Mouse (Mus musculus) small intestine, adult 2 months (tissue): ENCODE results near the gene Ap1s1. TPM values are rescaled to one million over a fixed set of nuclear protein-coding genes. Genes with fewer than 3 reads are reported as not detected.

Source experiments
- H3K27ac ChIP-seq: fragments of 200-500 bp; 2 replicates; pipeline ENCODE4 v1.5.1; 2012; ENCODE audit warnings: low read depth, low read length, control low read depth, inconsistent platforms; ENCODE audit not compliant: insufficient read depth
- H3K27me3 ChIP-seq: fragments of 200-500 bp; 2 replicates; pipeline ENCODE4 v1.6.1; 2012; ENCODE audit warnings: mild to moderate bottlenecking, moderate library complexity, low read length, inconsistent platforms; ENCODE audit not compliant: control insufficient read depth, insufficient read depth
- H3K36me3 ChIP-seq: fragments of 200-500 bp; 2 replicates; pipeline ENCODE4 v1.6.1; 2012; ENCODE audit warnings: mild to moderate bottlenecking, low read length, control low read depth, inconsistent platforms; ENCODE audit not compliant: control insufficient read depth, insufficient read depth
- H3K4me1 ChIP-seq: fragments of 200-500 bp; 2 replicates; pipeline ENCODE4 v1.6.1; 2012; ENCODE audit warnings: low read length, inconsistent platforms, mixed read lengths; ENCODE audit not compliant: control insufficient read depth, insufficient read depth, insufficient read length
- H3K4me3 ChIP-seq: fragments of 200-500 bp; 2 replicates; pipeline ENCODE4 v1.5.1; 2012; ENCODE audit warnings: low read depth, mild to moderate bottlenecking, control low read depth, inconsistent platforms, low read length, moderate library complexity
- CTCF ChIP-seq: fragments of 200-500 bp; IDR thresholded peaks from 2 replicates; pipeline ENCODE4 v1.5.1; 2012; ENCODE audit warnings: low read depth, mild to moderate bottlenecking, control low read depth, inconsistent platforms, low read length, moderate library complexity, mixed read lengths; ENCODE audit not compliant: insufficient replicate concordance, insufficient read length; ENCODE audit errors: extremely low read depth
- POLR2A ChIP-seq: fragments of 200-500 bp; IDR thresholded peaks from 2 replicates; pipeline ENCODE4 v1.6.1; 2012; ENCODE audit warnings: low read depth, mild to moderate bottlenecking, control low read depth, inconsistent platforms, low read length, moderate library complexity
- WGBS: fragments of 180-500 bp; shearing (Covaris S2); methylation state at CpG from one replicate; pipeline ENCODE4 v1.1.7; 2018; 5-methylcytosine and 5-hydroxymethylcytosine counted together
- polyA plus RNA-seq: library from polyadenylated mRNA; depleted of rRNA; stranded (reverse); fragments of >200 nt; gene quantifications from 2 replicates; pipeline ENCODE4 v1.2.3, GENCODE M21; 2012; rRNA removed

Gene Ap1s1
- polyA plus RNA-seq, 1 experiment: 52.7 TPM

GRCm38 (mm10) chr5:136988420-136988819 is 57.5 kb downstream of the Ap1s1 start:
- Histone ChIP-seq H3K27me3 (no peaks in the 10 kb centered on the region), H3K27ac (no peak overlapping the region), H3K36me3 (peaks cover 19% of the 10 kb centered on the region), H3K4me3 (no peak overlapping the region), H3K4me1 (peaks cover 9% of the 10 kb centered on the region; the same call in 1 of the 2 replicates)
- 57% methylated on average over 7 of the region's 7 CpGs for WGBS
- TF ChIP-seq CTCF (no peak), POLR2A (no peak)

- H3K4me3 ChIP-seq: peak within 1 kb of the TSS; percentile 96
- H3K27ac ChIP-seq: peak within 1 kb of the TSS; percentile 75
- peaks cover 18% of the 10 kb centered on the region for H3K36me3 ChIP-seq
- no peak for TF ChIP-seq CTCF
- no peak for TF ChIP-seq POLR2A
- H3K4me1 ChIP-seq: peaks cover 9% of the 10 kb centered on the region; the same call in 1 of the 2 replicates
- no peaks in the 10 kb centered on the region for H3K27me3 ChIP-seq
- WGBS: 14% methylated on average over 12 of the region's 12 CpGs
Observed at GRCm38 (mm10) chr5:136987934-136988271, 58.0 kb downstream of the Ap1s1 start, which contains the start of gene Znhit1. Gene Znhit1 (minus strand): TSS chr5:136988021.

- Histone ChIP-seq H3K36me3 (peaks cover 17% of the 10 kb centered on the region), H3K4me1 (peaks cover 11% of the 10 kb centered on the region), H3K27ac (peak overlapping the region; percentile 75), H3K4me3 (peak overlapping the region; percentile 96), H3K27me3 (no peaks in the 10 kb centered on the region)
- under 1% methylated on average over 67 of the region's 67 CpGs for WGBS
- TF ChIP-seq POLR2A: no peak
- no peak for TF ChIP-seq CTCF
Observed at GRCm38 (mm10) chr5:136987138-136987933, 58.6 kb downstream of the Ap1s1 start.

- TF ChIP-seq POLR2A (no peak), CTCF (no peak)
- peak within 1 kb of the TSS; percentile 75 for H3K27ac ChIP-seq
- H3K4me3 ChIP-seq: peak within 1 kb of the TSS; percentile 96
- H3K27me3 ChIP-seq: no peaks in the 10 kb centered on the region
- under 1% methylated on average over 26 of the region's 26 CpGs for WGBS
- peaks cover 11% of the 10 kb centered on the region for H3K4me1 ChIP-seq
- H3K36me3 ChIP-seq: peaks cover 19% of the 10 kb centered on the region
Observed at GRCm38 (mm10) chr5:136986695-136987137, 59.2 kb downstream of the Ap1s1 start, which contains the start of gene Plod3. Gene Plod3 (plus strand): TSS chr5:136987019.

Other genes with a start within 250 kb of the Ap1s1 start
- 0.04 and 0.72 TPM in 2 replicates for gene Col26a1, start 162.9 kb downstream of the Ap1s1 start, polyA plus RNA-seq
- gene Ift22, start 138.0 kb downstream of the Ap1s1 start, polyA plus RNA-seq: 11.1 and 13.3 TPM in 2 replicates
- gene Fis1, start 92.9 kb downstream of the Ap1s1 start, polyA plus RNA-seq: 106 and 261 TPM in 2 replicates
- 313 and 657 TPM in 2 replicates for gene Cldn15, start 79.5 kb downstream of the Ap1s1 start, polyA plus RNA-seq
- 17.1 and 21.6 TPM in 2 replicates for gene Plod3, start 59.1 kb downstream of the Ap1s1 start, polyA plus RNA-seq
- 47.6 and 92.2 TPM in 2 replicates for gene Znhit1, start 58.1 kb downstream of the Ap1s1 start, polyA plus RNA-seq
- 0.48 and 0.99 TPM in 2 replicates for gene Vgf, start 19.7 kb downstream of the Ap1s1 start, polyA plus RNA-seq
- gene Serpine1, start 26.1 kb upstream of the Ap1s1 start, polyA plus RNA-seq: 0.99 and 1.2 TPM in 2 replicates
- gene Trim56, start 70.1 kb upstream of the Ap1s1 start, polyA plus RNA-seq: 10.3 and 19.9 TPM in 2 replicates
- 52.5 and 653 TPM in 2 replicates for gene Muc3, start 103.2 kb upstream of the Ap1s1 start, polyA plus RNA-seq
- gene Muc3a, start 166.3 kb upstream of the Ap1s1 start, polyA plus RNA-seq: 24.3 and 62.2 TPM in 2 replicates
- gene Ache, start 241.4 kb upstream of the Ap1s1 start, polyA plus RNA-seq: 5.1 and 5.3 TPM in 2 replicates
- gene Ufsp1, start 248.5 kb upstream of the Ap1s1 start, polyA plus RNA-seq: 7.0 and 10.9 TPM in 2 replicates